Mouse (Mus musculus) adrenal gland, postnatal 14 days (tissue): ENCODE measurements at regions not wholly inside any gene's neighbourhood (a gene's known extent, or its start where the extent isn't known, plus 50 kb on each side); places are given as distances from the start of the nearest gene placed in this dataset.
A peak's percentile ranks its signal among the peaks of the same experiment; 100 is the strongest.

Experiments used
- DNase-seq: peaks from one replicate; pipeline ENCODE4 v3.0.0; 2021; ENCODE audit warnings: mixed read lengths

DNA sequence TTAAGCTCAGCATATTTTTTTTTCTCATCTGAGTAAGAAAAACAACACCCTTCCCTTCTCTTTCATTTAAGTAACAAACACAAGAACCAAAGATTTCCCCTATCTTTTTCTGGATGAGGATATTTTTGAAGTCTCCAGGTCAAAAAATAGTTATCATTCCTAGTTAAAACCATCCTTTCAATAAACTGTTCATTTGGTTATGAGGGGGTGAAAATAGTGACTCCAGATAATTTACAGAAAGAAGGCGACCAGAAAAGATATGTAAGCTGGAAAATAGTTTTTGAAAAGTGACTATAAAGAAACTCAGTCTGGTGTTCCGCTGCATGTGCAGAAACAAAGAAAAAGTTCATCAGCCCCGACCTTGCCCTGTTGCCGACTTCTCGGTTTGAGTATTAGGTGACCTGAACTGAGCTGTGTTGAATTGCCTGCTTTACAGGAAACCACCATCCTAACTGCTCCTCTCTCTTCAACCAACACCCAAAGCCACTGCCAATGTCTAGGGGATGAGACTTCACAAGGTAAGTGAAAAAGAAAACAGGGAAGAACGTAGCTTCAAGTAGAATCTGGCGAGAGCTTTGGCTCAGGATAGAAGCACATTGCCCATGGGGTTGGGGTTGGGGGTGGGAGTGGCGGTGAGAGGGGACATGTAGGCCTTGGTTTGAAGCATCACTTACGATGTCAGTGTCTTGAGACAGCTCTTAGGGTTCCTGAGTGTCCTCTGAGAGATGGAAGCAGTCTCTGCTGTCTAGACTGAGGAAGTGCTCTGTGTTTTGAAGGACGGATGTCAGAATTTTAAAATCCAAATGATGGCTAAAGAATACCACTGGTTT is 104.6 kb downstream of the Ube2e3 start:
- DNase-seq, result no peak

DNA sequence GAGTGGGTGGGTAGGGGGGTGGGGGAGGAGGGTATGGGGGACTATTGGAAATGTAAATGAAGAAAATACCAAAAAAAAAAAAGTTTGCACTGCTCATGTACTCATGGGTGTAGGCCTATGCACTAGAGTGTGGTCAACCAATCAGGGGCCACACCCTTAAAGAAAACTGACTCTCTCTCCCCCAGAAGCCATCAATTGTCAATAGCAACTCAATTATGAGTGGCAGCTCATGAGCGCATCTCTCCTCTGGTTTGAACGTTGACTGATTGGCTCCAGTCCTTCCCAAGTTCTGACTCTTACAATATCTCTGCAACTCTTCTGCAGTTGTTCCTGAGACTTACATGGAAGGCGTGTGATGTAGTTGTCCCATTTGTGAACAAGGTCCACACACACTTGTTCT is 105.9 kb downstream of the Ube2e3 start:
- no peak for DNase-seq

DNA sequence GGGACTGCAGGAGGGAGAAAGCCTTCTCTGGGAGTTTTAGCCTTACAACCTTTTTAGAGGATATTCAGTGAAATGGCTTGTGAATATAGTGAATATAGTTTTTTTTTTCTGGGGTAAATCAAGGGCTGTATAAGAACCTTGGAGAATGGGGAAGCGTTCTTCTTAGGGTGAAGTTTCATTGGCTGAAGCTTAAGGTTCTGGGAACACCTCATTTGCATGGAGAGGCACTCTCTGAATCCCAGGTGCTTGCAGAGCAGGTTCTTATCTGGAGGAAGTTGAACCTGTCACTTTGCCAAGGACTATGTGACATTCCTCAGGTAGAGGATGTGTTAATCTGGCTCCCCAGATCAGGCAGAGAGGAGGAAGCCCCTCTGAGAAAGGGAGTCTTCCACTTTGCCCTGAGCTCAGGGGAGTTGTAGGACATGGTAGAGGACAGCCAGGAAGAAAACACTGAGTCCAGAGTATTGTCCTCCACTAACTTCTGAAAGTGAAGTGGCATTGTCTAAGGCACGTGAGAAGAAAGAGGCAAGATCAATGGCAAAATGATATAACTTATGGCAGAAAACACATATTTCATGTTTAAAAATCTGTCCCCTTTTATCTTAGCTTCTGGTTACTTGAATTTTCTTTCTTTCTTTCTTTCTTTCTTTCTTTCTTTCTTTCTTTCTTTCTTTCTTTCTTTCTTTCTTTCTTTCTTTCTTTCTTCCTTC is 106.9 kb downstream of the Ube2e3 start:
- no peak for DNase-seq

DNA sequence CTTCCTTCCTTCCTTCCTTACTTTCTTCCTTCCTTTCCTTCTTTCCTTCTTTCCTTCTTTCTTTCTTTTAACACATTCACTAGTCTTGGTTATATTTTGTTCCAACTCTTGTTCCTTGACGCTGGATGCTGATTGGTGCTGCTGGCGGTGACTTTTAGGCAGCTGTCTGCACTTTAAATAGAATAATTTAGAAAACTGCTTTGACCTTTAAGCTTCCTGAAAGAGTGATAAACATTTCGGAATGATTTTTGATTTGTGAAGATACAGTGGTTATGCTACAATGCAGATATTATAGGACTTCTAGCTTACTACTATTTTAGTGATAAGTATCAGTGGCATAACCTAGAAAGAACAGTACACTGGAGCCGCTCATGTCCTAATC is 107.5 kb downstream of the Ube2e3 start:
- DNase-seq, result no peak

DNA sequence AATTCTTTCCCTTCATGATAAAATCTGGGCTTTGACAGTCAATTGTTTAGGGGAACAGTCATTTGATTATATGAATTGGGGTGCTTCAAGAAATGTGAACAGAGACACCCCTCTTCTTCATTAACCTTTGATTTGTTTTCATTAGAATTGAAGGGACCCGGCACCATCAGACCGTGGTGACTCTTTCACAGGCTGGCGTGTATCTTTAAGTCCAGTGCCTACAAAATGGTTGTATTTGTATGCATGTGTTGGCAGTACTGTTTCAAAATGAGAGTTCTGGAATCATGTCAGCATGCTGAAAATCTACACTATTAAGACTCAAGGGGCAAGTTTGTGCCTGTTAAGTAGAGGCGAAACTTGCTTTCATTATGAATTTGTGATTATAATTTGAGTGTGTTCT is 108.2 kb downstream of the Ube2e3 start:
- no peak for DNase-seq

DNA sequence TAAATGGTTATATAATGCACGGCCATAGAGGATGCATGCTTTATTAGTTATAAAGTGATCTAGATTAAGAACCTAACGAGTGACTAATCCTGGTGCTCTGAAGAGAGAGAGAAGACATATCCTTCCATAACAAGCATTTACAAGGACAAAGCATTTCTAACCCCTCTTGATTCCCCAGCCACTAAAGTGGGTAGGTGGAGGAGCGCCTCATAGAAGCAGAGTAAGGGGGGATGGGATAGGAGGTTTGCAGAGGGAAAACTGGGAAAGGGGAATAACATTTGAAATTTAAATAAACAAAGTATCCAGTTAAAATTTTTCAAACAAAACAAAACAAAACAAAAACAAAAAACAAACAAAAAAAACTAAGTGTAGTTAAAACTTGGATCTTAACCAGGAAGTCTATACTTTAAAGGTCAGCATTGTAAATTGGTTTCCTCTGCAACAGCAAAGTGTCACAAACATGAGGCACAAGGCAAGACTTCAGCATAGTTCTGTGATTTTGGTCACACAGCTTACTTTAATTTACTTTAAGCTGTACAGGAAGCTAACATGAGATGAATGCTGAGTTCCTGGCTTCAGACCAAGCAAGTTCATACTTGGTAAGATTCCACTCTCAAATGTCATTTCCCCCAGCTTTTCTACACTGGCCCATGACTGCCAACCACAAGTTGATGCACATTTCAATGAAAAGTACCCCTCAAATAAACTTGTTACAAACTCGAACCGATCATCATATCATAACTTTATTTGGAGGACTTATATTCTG is 109.9 kb downstream of the Ube2e3 start:
- peak; percentile 12 for DNase-seq

DNA sequence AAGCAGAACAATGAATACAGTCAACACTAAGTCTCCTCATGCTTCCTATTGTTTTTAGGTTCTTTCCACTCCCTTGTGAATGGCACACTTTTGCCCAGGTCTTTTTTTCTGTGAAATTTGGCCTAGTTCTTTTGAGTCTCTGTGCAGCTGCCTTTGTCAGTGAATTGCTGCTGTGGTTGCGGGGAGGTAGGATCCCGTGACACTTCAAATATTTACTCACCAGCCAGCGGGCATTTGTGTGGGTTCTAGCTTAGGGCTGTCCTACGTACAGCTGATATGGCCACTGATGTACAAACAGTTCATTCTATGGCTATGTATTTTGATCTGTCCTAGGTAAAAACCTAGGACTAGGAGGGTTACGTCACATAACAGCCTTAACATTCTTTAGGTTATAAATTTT is 112.1 kb downstream of the Ube2e3 start:
- DNase-seq, result no peak

DNA sequence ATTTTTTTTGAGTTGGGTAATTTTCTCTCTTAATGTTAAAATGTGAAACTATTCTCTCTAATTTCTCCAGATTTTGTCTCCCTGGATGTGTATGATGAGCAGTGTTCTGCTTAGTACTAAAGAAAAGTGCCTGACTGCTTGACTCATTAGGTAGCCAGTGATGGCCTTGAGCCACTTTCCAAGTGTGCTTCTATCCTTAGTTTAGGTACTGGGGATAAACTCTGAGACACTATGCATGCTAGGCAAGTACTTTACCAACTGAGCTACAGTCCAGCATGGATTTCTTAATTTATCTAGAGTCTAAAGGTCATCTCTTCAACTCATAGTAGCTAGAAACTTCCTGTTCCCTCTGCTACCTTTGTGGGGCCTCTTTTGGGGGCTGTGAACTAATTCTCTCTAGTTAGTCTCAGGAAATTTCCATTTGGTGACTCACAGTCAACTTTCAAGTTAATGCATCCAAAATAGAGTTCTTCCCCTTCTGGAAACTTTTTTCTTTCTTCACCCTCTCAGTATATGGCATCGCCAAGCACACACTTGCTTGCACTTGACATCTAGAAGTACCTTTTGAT is 112.8 kb downstream of the Ube2e3 start:
- no peak for DNase-seq

DNA sequence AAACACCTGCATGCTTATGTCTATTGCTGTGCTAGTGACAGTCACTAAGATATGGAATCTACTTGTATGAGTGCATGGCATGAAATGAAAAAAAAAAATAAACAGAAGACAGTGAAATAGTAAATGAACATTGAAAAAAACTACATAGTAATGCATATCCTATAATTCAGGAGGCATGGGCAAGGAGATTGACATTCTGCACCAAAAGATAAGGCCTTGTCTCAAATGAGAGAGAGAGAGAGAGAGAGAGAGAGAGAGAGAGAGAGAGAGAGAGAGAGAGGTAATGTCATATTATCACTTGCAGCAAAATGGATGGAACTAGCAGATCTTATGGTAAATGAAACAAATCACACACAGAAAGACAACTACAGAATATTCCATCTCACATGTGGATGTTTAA is 115.4 kb downstream of the Ube2e3 start:
- no peak for DNase-seq

DNA sequence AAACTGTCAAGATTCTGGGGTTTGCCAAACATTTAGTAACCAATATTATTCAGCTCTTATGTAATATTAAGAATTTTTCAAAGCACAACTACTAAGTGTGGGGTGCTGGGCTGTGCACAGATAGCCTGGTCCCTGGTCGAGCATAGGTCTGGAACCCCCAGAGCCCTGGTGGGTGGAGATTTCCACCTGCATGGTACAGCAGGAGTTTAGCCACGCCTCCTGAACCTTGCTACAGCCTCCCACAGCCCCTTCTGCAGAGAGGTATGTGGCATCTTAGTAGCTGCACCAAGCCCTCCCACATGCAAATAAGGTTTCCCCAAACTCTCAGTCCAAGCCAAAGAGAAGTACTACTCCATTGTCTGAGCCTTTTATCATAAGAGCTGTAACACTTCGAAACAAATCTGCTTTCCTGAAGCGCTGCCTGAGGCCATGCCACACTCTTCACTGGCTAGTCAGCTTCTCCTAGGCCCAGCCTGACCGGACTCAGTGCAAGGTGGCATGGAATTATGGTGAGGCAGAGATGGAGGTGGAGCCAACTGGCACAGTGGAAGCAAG is 116.1 kb downstream of the Ube2e3 start:
- no peak for DNase-seq

DNA sequence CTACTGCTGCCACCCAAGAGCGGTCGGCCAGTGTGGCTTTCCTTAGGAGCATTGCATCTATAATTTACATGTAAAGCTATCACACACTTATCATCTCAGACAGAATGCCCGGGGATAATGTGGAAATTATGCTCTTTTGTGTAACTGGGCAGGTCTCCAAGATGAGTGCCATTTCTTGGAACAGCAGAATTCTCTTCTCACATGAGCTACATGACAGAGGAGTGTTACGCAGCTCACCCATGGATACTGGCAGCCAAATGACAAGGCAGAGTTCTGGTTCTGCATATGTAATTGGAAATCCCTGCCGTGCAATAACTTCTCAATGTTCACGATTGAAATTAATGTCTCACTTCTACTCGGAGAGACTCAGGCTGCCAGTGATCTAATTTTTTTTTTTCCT is 119.1 kb downstream of the Ube2e3 start:
- no peak for DNase-seq

DNA sequence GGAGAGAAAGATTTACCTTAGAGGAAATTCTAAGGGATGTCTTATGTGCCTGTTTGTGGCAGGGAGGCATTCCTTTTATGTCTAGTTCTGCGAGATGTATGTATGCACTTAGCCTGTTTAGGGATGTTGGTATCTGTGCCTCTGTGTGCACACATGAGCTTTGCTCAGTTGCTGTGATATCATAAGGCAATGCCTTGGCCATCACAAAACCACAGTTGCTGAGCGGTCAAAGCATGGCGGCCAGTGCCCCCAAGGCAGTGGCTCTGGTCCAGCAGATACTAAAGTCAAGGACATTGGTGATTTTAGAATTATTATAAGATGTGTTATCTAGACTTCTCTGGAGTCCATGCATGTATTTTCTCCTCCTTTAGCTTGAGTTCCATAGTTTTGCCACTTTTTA is 119.5 kb downstream of the Ube2e3 start:
- DNase-seq, result no peak

DNA sequence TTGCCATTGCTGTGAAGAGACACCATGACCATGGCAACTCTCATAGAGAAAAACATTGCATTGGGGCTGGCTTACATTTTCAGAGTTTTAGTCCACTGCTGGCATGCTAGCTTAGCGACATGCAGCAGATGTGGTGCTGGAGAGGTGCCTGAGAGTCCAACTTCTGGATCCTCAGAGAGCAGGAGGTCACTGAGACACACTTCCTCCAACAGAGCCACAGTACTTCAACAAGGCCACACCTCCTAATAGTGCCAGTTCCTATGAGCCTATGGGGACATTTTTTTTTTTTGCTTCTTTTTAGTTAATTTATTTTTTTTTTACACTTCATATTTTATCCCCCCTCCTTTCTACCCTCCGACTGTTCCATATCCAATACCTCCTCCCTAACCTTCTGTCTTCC is 120.3 kb downstream of the Ube2e3 start:
- no peak for DNase-seq

DNA sequence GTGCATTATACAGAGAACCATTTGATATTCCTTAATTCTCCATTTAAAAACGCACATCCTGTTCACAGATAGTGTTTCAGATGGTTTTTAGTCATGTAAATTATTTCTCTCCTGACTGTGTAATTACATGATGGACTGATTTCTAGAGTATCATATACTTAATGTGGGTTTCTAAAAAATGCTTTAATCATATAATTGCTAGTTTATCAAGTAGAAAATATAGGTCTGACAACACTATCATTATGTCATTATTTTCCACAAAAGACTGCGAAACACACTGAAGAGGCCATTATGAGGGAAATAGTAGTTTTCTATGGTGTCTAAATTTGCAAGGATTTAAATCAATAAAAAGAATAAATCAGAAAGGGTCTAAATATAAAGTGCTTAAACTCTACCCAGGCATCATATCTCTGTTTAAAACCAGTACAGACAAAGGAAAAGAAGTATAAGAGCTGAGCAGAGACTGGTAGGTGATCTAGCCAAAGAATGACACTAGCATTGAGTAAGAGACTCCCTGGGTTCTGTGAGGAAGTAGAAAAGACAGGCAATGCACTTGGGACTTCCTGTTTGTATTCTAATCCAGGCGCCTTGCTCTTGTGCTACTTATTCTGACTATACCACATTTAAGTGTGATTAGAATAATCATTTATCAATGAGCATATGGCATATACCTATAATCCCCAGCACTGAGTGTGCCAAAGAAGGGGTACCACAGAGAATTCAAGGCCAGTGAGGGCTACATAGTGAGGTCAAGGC is 127.1 kb downstream of the Ube2e3 start:
- no peak for DNase-seq

DNA sequence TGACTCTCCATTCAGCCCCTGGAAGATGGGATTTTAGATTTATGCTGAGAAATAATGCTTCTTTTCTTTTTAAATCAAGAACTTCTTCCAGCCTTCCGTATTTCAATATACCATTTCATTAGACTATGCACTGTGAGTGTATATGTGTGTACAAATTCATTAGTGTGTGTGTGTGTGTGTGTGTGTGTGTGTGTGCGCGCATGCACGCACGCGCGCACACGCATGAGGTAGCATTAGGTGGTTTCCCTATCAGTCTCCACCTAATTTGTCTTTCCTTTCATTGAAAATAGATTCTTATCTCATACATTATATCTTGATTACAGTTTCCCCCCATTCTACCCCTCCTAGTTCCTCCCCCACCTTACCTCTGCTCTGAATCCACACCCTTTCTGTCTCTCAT is 130.7 kb downstream of the Ube2e3 start:
- no peak for DNase-seq

DNA sequence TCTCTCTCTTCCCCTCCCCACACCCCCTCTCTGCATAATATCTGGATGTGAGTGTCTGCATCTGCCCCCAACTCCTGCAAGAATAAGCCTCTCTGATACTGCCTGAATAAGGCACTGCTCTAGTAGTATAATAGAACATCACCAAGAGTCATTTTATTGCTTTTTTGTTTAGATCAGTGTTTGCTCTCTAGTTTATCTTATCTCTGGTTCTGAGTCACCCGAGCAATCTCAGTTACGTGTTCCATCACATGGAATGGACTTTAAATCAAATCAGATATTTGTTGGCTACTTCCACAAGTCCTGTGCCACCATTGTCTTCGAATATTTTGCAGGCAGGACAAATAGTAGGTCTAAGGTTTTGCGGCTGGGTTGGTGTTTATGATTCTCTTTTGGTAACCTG is 131.5 kb downstream of the Ube2e3 start:
- DNase-seq, result no peak

DNA sequence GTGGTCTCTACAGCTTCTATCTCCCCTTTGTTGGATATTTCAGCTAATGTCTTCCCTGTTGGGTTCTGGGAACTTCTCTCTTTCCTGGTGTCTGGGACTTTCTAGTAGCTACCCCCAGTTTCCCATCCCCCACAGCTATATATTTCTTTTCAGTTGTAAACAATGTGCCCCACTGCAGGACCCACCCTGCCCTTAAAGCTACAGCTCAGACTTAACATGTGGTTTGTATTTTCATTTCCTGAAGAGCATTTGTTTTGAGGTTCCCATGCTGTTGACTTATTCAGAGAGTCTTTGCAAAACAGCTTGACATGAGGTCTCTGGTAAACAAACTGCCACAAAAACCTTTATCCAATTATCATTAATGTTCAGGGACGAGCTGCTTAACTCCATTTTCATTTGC is 136.9 kb downstream of the Ube2e3 start:
- no peak for DNase-seq

DNA sequence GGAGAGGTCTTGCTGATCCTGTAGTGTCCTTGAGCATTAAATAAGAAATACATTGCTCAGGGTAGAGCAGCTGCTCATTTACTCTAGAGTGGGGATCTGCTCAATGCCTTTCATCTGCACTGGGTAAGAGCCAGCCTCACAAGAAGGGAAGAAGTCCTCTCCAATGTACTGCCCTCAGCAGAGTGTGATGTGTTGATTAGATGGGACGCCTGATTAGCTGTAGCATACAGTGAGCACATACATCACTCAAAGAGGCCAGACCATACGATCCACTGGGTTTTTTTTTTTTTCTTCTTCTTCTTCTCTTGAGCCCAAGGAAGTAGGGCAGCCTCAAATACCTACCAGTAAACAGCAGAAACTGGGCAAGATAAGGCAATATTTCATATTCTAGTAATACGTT is 140.7 kb downstream of the Ube2e3 start:
- DNase-seq, result no peak

DNA sequence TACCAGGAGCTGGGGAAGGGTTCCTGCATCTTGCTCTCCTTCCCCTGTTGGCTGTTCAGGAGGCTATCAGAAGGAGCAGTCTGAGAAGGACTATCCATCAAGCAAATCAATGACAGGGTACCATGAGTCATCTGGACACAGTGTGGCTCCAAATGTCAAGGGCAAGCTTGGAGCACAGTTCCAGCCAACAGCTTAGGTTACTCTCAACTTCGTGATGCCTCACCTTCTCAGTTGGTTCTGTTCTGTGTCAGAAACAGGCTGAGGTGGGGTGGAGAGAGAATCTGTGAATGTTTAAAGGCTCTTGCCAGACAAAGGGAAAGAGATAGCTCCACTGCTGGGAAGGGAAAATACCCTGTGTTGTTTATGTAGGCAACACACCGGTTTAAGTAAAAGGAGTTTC is 141.9 kb downstream of the Ube2e3 start:
- peak; percentile 78 for DNase-seq

DNA sequence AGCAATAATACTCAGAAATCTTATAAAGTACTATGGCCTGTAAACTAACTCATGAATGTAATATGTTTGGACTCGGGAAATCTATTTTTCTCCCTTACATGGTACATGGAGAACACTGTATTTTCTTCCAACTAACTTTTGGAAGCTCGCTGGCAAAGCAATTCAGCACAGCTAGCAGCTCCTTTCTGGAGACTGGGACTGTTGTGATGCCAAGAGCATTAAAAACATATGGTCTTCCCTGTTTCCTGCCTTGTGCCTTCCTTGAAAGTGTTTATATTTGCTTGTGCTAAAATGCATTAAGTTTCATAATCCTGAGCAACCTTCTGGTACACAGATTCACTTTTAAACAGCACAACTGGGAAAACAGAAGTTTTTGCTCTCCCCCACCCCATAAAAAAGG is 142.3 kb downstream of the Ube2e3 start:
- no peak for DNase-seq

DNA sequence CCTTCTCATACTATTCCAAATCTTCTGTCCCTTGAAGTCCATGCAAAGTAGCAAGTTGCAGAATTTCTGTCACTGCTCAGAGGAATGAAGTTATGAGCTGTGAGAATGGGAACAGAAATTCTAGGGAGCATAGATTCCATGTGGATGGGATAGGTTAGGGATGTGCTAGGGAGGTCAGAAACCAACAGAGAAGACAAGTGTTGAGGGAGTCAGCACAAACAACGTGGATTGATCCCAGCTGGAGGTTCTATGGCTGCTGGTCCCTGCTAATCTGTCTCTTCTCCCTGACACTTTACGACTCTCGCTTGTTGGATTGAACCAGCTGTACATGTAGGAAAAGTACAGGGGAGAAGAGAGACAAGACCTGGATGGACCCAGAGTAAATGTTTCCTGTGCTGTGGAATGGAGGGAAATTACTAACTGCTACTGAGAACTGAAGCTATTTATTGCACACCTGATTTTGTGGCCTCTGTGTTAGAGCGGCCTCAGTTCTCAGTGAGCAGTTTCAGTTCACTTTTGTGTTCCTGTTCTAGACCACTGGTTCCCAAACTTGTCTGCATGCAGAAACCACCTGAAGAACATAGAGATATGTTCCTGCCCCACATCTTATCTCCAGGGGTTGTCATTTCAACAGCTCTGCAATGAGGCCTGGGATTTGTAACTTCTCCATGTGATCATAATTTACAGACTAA is 151.0 kb downstream of the Ube2e3 start:
- no peak for DNase-seq
